Mouse (Mus musculus) midbrain, embryonic 16.5 days (tissue): ENCODE measurements around the gene Sned1. TPM values are rescaled to one million over a fixed set of nuclear protein-coding genes. Genes with fewer than 3 reads are reported as not detected.

Experiments
- ATAC-seq: fragments of 200-750 bp; cut with Nextera tagmentation; 2 replicates; pipeline ENCODE4 v1.8.0; 2017; ENCODE audit warnings: moderate TSS enrichment
- H3K27ac ChIP-seq: fragments of 300-500 bp; sonication (generic); 2 replicates; pipeline ENCODE4 v1.5.1; 2014; ENCODE audit warnings: mild to moderate bottlenecking, low read length, mixed read lengths
- H3K27me3 ChIP-seq: fragments of 300-500 bp; sonication (generic); 2 replicates; pipeline ENCODE4 v1.6.1; 2014; ENCODE audit warnings: low read depth, low read length, mixed read lengths; ENCODE audit not compliant: control insufficient read depth, insufficient read depth
- H3K36me3 ChIP-seq: fragments of 300-500 bp; sonication (generic); 2 replicates; pipeline ENCODE4 v1.6.1; 2014; ENCODE audit warnings: mild to moderate bottlenecking, low read length, moderate library complexity, mixed read lengths; ENCODE audit not compliant: control insufficient read depth, insufficient read depth
- H3K4me1 ChIP-seq: fragments of 300-500 bp; sonication (generic); 2 replicates; pipeline ENCODE4 v1.6.1; 2014; ENCODE audit warnings: mild to moderate bottlenecking, low read length, mixed read lengths; ENCODE audit not compliant: control insufficient read depth, insufficient read depth
- H3K4me2 ChIP-seq: fragments of 300-500 bp; sonication (generic); 2 replicates; pipeline ENCODE4 v1.6.1; 2014; ENCODE audit warnings: mild to moderate bottlenecking, low read length, mixed read lengths
- H3K4me3 ChIP-seq: fragments of 300-500 bp; sonication (generic); 2 replicates; pipeline ENCODE4 v1.5.1; 2014; ENCODE audit warnings: low read depth, mild to moderate bottlenecking, low read length, moderate library complexity, mixed read lengths
- H3K9ac ChIP-seq: fragments of 300-500 bp; sonication (generic); 2 replicates; pipeline ENCODE4 v1.6.1; 2014; ENCODE audit warnings: low read depth, low read length, mixed read lengths
- H3K9me3 ChIP-seq: fragments of 300-500 bp; sonication (generic); replicated peaks from 2 replicates; pipeline ENCODE4 v1.6.1; 2014; ENCODE audit warnings: mild to moderate bottlenecking, low read length, mixed read lengths; ENCODE audit not compliant: control insufficient read depth, poor library complexity, severe bottlenecking
- WGBS: fragments of 180-500 bp; shearing (Covaris S2); extraction: QIAGEN DNeasy Blood & Tissue Kit; methylation state at CpG from one replicate; pipeline ENCODE4 v1.1.7; 2014; 5-methylcytosine and 5-hydroxymethylcytosine counted together
- polyA plus RNA-seq: library from polyadenylated mRNA; unstranded; fragments of >200 nt; fragmentation: Nextera tagmentation; extraction: Ambion mirVana; gene quantifications from 2 replicates; pipeline ENCODE4 v1.2.1, GENCODE M21; 2015

Sned1 gene
- polyA plus RNA-seq, 1 experiment from 2014 or later = 5.5 TPM

DNA sequence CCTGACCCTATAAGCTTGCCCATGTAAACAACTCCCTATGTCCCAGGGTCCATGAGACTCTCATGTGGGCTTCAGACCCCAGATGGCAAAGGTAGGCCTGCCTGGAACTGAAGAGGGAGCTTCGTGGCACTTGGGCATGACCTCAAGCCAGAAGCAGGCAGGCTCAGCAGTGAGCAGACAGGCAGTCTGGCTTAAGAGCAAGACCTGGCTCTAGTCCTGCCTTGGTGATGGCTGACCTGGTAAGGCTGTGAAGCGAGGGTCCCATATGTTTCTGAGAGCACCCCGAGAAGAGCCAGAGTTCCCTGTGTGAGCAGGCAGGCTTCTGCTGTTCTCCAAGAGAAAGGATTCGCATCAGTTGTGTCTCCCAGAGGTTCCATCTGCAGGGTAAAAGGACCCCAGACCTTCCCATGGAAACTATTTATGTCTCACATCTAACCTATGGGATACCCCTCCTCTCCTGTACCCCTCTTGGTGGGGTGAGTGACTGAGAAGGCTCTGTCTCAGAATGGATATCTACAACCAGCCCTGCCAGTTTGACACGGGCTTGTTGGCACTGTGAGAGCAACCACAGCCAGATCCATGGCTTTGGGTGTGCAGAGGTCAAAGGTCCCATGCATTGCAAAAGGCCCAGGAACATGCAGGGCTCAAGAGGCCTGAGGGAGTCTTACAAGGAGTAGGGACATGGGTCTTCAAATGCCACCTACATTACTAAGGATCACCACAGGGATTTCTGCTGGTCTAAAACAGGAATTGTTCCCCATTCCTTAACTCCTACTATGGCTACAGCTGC lies 9.7 kb upstream of the Sned1 start:
- Histone ChIP-seq H3K9ac (no peak overlapping the region), H3K9me3 (no peaks in the 10 kb centered on the region), H3K4me3 (no peak overlapping the region), H3K4me1 (peaks cover 3% of the 10 kb centered on the region; the same call in 1 of the 2 replicates), H3K4me2 (no peak overlapping the region), H3K27me3 (0 out of 2 replicates have a peak, but pooled peaks cover 2% of the 10 kb centered on the region), H3K27ac (no peak overlapping the region), H3K36me3 (no peaks in the 10 kb centered on the region)
- 81% methylated on average over 5 of the region's 5 CpGs for WGBS
- no peak for ATAC-seq

DNA sequence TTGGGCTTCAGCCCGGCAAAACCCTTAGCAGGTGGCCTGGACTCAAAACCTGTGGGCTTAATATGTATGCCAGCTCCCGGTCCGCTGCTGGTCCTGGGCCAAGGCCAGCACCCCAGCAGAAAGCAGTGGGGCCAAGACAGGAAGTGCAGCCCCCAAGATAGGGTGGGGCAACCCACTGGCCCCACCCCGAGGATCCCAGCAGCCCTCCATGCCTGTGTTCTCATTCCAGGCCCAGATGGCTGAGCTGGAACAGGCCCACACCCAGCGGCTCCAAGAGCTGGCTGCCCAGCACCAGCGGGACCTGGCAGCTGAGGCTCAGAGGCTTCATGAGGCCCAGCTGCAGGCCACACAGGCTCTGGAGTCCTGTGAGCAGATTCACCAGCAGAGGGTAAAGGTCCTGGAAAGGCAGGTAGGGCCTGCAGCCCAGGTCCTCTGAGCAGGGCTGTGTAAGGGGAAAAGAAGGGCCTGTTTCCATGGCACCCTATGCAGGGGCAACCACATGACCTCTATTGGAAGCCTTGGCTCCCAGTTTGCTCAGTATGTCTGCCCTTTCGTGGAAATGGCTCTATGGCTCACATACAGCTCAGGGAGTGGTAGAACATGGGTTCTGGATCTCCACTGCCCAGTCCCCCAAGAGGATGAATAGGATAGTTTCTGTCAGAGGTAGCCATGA lies 8.2 kb upstream of the Sned1 start:
- no peak overlapping the region for H3K4me2 ChIP-seq
- H3K9ac ChIP-seq = no peak overlapping the region
- H3K27me3 ChIP-seq = 0 out of 2 replicates have a peak, but pooled peaks cover 2% of the 10 kb centered on the region
- no peak overlapping the region for H3K27ac ChIP-seq
- H3K36me3 ChIP-seq = no peaks in the 10 kb centered on the region
- 68% methylated on average over 7 of the region's 7 CpGs for WGBS
- ATAC-seq = 0 out of 2 replicates have a peak, but pooled peaks have one; percentile 30
- H3K4me3 ChIP-seq = no peak overlapping the region
- no peaks in the 10 kb centered on the region for H3K9me3 ChIP-seq
- H3K4me1 ChIP-seq = peaks cover 3% of the 10 kb centered on the region; the same call in 1 of the 2 replicates

DNA sequence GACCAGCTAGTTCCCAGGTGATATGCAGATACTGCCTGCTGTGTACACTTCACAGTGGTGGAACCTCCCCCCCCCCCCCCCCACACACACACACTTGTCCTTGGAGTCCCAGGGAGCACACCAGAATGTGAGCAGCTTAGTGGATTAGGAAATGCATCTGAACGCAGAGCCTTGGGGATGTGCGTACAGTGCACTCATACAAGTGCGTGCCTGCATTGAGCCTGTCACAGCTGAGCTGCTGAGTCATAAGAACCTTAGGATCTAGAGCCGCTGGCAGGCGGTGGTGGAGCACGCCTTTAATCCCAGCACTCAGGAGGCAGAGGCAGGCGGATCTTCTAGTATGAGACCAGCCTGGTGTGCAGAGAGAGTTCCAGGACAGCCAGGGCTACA lies 7.7 kb upstream of the Sned1 start:
- no peaks in the 10 kb centered on the region for H3K36me3 ChIP-seq
- 91% methylated on average over 7 of the region's 7 CpGs for WGBS

DNA sequence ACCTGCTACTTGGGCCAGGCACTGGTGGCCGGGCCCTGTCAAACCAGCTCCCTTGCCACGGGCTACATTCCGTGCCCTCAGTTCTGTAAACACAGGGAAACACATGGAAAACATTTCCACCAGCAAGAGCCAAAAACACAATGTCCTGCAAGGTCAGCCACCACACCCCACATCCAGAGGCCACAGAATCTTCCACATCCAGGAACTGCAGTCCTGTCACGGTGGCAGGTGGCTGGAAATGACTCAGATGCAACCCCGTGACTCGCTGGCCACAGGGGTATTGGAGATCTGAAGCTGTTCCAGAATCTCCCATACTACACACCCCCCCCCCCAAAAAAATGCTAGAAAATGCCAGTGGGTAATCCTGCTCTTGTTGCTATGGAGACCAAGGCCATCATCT lies 6.4 kb upstream of the Sned1 start:
- Histone ChIP-seq H3K4me3 (no peak overlapping the region), H3K9me3 (no peaks in the 10 kb centered on the region), H3K27me3 (0 out of 2 replicates have a peak, but pooled peaks cover 2% of the 10 kb centered on the region), H3K9ac (no peak overlapping the region), H3K36me3 (no peaks in the 10 kb centered on the region), H3K4me2 (no peak overlapping the region), H3K4me1 (peaks cover 3% of the 10 kb centered on the region; the same call in 1 of the 2 replicates), H3K27ac (no peak overlapping the region)
- ATAC-seq = no peak
- WGBS = 87% methylated on average over 6 of the region's 6 CpGs

More for the DNA sequence above, 7.7 kb upstream of the Sned1 start:
- no peak overlapping the region for H3K4me3 ChIP-seq
- no peak for ATAC-seq
- H3K9ac ChIP-seq = no peak overlapping the region
- peaks cover 3% of the 10 kb centered on the region; the same call in 1 of the 2 replicates for H3K4me1 ChIP-seq
- no peaks in the 10 kb centered on the region for H3K9me3 ChIP-seq
- no peak overlapping the region for H3K4me2 ChIP-seq
- 0 out of 2 replicates have a peak, but pooled peaks cover 2% of the 10 kb centered on the region for H3K27me3 ChIP-seq
- H3K27ac ChIP-seq = no peak overlapping the region

DNA sequence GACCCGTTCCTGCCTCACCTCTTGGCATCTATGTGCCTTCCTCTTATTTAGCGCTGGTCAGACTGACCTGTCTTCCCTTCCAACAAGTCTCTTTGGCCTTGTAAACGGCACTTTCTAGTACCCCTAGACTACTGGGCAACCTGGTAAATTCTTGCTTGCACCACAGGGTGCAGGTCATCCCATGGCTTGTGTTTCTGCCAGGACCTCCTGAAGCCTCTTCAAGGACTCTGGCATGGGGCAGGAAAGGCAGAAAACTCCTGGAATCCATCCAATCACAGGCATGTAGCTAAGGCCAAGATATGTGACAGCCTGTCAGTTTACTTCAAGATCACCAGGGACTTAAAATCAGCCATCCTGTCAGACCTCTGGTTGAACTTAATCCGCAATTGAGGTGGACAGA lies 6.0 kb upstream of the Sned1 start:
- Histone ChIP-seq H3K4me2 (no peak overlapping the region), H3K27ac (no peak overlapping the region), H3K4me1 (peaks cover 3% of the 10 kb centered on the region; the same call in 1 of the 2 replicates), H3K27me3 (peaks cover 4% of the 10 kb centered on the region; the same call in 1 of the 2 replicates), H3K4me3 (no peak overlapping the region), H3K9me3 (no peaks in the 10 kb centered on the region), H3K9ac (no peak overlapping the region), H3K36me3 (no peaks in the 10 kb centered on the region)
- WGBS = 80% methylated on average over 4 of the region's 4 CpGs
- no peak for ATAC-seq

DNA sequence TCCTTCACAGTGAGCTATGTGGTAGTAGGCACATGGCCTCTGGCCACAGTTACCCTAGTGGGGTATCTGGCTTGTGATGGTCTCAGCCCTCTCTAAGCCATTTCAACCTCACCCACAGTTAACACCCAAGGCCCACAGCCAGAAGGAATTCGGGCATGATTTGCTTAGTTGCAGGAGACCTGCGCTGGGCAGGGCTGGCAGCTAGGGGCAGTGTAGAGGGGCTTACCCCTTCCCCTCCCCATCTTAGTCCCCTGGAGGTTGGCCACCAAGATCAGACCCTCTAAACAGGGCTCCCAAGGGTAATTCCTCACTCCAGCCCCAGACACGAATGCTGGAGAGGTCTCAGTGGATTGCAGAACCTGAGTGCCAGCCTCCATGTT lies 894 bp downstream of the Sned1 start:
- Histone ChIP-seq H3K4me2 (peak overlapping the region; percentile 79), H3K9ac (peak overlapping the region; percentile 54), H3K4me3 (peak overlapping the region; percentile 54), H3K36me3 (no peaks in the 10 kb centered on the region), H3K27ac (no peak overlapping the region), H3K9me3 (no peaks in the 10 kb centered on the region), H3K4me1 (peaks cover 9% of the 10 kb centered on the region; the same call in 1 of the 2 replicates), H3K27me3 (peaks cover 17% of the 10 kb centered on the region)
- peak; percentile 49; the same call in 1 of the 2 replicates for ATAC-seq
- WGBS = 9% methylated on average over 3 of the region's 3 CpGs

DNA sequence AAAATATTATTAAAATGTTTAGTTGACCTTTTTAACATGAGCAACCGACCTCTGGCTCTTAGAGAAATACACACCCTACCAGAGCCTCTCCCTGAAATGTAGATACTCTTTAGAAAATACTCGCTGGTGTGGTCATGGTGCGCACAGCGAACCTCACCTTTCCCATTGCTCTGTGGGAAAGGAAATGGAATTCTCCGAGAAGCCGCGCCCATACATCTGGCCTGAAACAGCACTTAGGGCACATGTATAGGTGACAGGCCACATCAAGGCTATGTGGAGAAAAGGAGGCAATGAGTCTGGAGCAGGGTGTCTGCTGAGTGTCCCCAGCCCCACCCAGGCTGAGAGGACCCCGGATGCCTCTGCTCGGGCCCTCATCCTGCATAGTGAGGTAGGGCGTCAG lies 2.0 kb downstream of the Sned1 start:
- no peak overlapping the region for H3K4me2 ChIP-seq
- no peak overlapping the region for H3K27ac ChIP-seq
- WGBS = 90% methylated on average over 10 of the region's 10 CpGs
- no peak for ATAC-seq
- H3K36me3 ChIP-seq = no peaks in the 10 kb centered on the region
- no peaks in the 10 kb centered on the region for H3K9me3 ChIP-seq
- H3K4me1 ChIP-seq = peaks cover 9% of the 10 kb centered on the region; the same call in 1 of the 2 replicates
- no peak overlapping the region for H3K9ac ChIP-seq
- H3K27me3 ChIP-seq = peaks cover 17% of the 10 kb centered on the region
- no peak overlapping the region for H3K4me3 ChIP-seq

DNA sequence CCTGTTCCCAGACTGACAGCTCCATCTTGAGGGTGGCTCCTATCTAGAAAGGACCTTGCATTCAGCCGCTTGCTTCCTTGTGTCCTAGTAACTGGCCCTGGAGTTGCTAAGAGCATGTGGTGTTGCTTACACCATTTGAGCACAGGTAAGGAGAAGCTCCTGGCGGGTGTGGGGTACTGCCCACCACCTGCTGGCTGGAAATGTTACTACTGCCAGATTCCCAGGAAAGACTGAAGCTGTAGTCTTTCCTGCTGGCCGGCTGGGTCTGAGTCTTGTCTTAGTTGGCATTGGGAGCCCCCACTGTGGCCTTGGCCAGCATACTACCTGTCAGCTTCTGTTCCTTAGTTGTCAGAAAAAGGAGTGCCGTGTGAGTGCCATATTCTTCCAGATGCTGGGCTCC lies 2.6 kb downstream of the Sned1 start:
- H3K4me2 ChIP-seq = no peak overlapping the region
- no peak for ATAC-seq
- H3K4me3 ChIP-seq = no peak overlapping the region
- H3K9ac ChIP-seq = no peak overlapping the region
- peaks cover 17% of the 10 kb centered on the region for H3K27me3 ChIP-seq
- no peak overlapping the region for H3K27ac ChIP-seq
- H3K36me3 ChIP-seq = no peaks in the 10 kb centered on the region
- peaks cover 9% of the 10 kb centered on the region; the same call in 1 of the 2 replicates for H3K4me1 ChIP-seq
- H3K9me3 ChIP-seq = no peaks in the 10 kb centered on the region
- WGBS = 56% methylated on average over 4 of the region's 4 CpGs

DNA sequence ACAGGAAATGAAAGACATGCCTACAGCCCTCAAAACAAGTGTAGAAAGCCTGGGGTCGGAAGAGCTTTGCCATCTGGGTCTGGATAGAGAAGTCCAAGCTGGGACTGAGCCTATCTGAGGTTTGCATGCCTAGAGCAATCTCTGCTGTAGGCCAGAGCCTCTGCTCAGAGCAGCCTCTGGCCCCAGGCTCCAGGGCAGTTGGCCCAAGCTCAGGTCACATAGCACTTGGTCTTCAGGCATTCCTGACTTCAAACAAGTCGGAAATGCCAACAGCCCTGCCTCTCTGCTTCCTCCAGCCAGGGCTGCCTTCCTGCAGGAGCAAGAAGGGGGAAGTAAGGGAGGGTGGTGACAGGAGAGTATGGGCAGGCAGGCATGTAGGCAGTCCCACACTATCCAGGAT lies 10.3 kb downstream of the Sned1 start:
- no peak overlapping the region for H3K27ac ChIP-seq
- no peak overlapping the region for H3K9ac ChIP-seq
- no peaks in the 10 kb centered on the region for H3K27me3 ChIP-seq
- WGBS = 74% methylated on average over 2 of the region's 2 CpGs
- H3K36me3 ChIP-seq = no peaks in the 10 kb centered on the region
- ATAC-seq = no peak
- no peak overlapping the region for H3K4me3 ChIP-seq
- H3K4me1 ChIP-seq = no peaks in the 10 kb centered on the region
- H3K4me2 ChIP-seq = no peak overlapping the region
- H3K9me3 ChIP-seq = no peaks in the 10 kb centered on the region
